Mouse (Mus musculus): Measurements from ENCODE around the gene Golga5. TPM values are rescaled to one million over a fixed set of nuclear protein-coding genes. Genes with fewer than 3 reads are reported as not detected.
A peak's percentile ranks its signal among the peaks of the same experiment; 100 is the strongest.

Gene Golga5
- 27.5 and 29.8 TPM in 2 replicates for polyA plus RNA-seq (2015; fragmentation: Nextera tagmentation; extraction: Ambion mirVana)

DNA sequence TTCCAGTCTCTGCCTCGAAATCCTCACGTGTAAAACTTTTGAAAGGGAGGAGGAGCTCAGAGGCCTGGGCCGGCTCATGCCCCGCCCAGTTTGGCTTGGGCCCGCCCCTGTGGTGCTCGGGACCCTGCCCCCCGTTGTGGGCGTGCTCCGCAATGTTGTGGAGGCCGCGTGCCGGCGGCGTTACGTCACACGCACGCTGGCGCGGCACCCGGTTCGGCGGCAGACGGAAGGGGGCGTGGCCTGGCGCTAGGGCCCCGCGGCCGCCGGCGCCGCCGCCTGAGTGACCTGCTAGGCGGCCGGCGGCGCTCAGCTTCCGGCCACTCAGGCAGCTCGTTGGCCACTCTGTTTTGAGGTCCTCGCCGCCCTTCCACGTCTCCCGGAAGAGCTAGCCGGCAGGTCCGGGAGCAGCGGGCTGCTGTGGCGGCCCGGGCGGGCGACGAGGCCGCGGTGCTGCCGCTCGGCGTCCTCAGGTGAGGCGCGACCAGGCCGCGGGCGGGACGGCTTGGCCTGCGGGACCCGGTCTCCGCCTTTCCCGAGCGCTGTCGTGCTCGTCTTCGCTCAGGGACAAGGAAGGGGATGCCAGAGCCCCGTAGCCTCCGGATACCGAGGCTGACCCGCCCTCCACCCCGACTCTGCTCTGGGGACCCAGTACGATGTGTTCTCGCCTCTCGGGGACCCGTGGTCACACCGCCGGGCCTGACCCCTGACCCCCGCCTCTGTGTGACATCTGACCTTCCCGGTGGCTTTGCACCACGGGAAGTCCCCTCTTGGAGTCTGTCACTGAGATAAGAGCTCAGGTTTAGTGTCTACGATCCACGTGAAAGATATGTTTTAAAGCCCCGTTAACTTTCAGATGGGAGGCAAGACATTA, at the start of gene Golga5:
Gene Golga5 (plus strand): TSS at position 242 of the 871 bp plus-strand sequence.
- WGBS = under 1% methylated on average over 63 of the region's 86 CpGs
- Histone ChIP-seq H3K4me3 (ENCODE audit: low read depth, low read length) (peak within 1 kb of the TSS; percentile 87), H3K9ac (replicated peaks; ENCODE audit: low read depth) (peak within 1 kb of the TSS; percentile 90), H3K27me3 (replicated peaks; ENCODE audit: insufficient read depth, low read length) (no peaks in the 10 kb centered on the region), H3K4me2 (replicated peaks; ENCODE audit: low read depth, low read length) (peak within 1 kb of the TSS; percentile 82), H3K27ac (ENCODE audit: low read length) (peak within 1 kb of the TSS; percentile 92), H3K9me3 (ENCODE audit: low read length) (no peaks in the 10 kb centered on the region), H3K4me1 (ENCODE audit: insufficient read depth, low read depth, low read length) (no peaks in the 10 kb centered on the region; the same call in 1 of the 2 replicates), H3K36me3 (ENCODE audit: insufficient read depth, low read length) (peaks cover 12% of the 10 kb centered on the region)
- TF ChIP-seq EP300 (IDR thresholded peaks at IDR 0.05) = no peak
- 0 out of 2 replicates have a peak, but pooled peaks have one; percentile 2 for TF ChIP-seq CTCF (IDR thresholded peaks at IDR 0.05)
- ATAC-seq = peak; percentile 99
- DNase-seq (ENCODE audit: low spot score) = peak; percentile 99

DNA sequence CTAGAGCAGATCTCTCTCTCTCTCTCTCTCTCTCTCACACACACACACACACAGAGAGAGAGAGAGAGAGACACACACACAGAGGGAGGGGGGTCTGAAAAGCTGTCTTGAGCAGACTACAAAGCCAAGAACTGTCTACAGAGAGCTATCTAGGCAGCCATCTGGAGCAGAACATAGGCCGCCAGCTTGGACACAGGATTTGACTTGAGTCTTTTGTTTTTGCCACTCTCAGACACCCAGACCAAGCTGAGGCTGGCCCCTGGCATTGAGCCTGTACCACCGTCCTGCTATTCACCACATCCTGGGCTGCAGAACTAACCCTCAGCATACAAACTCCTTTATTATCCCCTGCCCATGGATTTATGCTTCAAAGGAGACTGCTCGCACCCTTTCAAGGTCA, 49.4 kb upstream of the Golga5 start:
- Histone ChIP-seq H3K27ac (ENCODE audit: low read length) (peak overlapping the region; percentile 38; the same call in 1 of the 2 replicates), H3K27me3 (replicated peaks; ENCODE audit: insufficient read depth, low read length) (no peaks in the 10 kb centered on the region), H3K9me3 (ENCODE audit: low read length) (no peaks in the 10 kb centered on the region), H3K4me1 (ENCODE audit: insufficient read depth, low read depth, low read length) (peaks cover 11% of the 10 kb centered on the region; the same call in 1 of the 2 replicates), H3K4me2 (replicated peaks; ENCODE audit: low read depth, low read length) (no peak overlapping the region), H3K9ac (replicated peaks; ENCODE audit: low read depth) (no peak overlapping the region), H3K36me3 (ENCODE audit: insufficient read depth, low read length) (no peaks in the 10 kb centered on the region), H3K4me3 (ENCODE audit: low read depth, low read length) (no peak overlapping the region)
- no peak for ATAC-seq
- WGBS = 51% methylated on average over 3 of the region's 3 CpGs
- DNase-seq (ENCODE audit: low spot score) = no peak
- TF ChIP-seq EP300 (IDR thresholded peaks at IDR 0.05) (no peak), CTCF (IDR thresholded peaks at IDR 0.05) (no peak)

DNA sequence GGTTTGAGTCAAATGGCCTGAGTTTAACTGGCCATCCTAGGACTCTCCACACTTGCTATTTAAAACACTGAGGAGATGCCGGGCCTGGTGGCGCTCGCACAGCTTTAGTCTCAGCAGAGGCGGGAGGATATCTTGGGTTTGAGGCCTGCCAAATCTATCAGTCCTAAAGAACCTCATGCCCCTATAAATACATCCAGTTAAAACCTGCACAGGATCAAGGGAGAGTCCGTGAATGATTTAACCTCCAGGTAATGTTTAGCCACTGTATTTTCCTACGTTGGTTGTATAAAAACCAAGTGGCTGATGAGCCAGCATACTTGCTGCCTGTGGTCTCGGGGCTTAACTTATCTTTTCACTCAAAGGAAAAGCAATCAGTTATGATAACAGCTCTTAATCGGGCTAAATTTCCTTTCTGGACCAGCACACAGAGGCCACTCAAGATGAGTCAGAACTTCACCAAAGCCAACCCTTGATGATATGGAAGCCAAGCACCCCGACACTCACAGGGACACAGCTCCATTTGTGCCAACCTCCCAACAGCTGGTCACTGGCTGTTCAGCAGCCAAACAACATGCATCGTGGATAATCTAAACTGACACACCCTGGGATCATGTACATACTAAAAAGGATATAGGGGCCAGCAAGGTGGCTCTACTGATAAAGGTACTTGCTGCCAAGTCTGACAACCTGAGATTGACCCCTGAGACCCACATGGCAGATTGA, 48.6 kb upstream of the Golga5 start:
- TF ChIP-seq CTCF (IDR thresholded peaks at IDR 0.05) (no peak), EP300 (IDR thresholded peaks at IDR 0.05) (no peak)
- Histone ChIP-seq H3K4me2 (replicated peaks; ENCODE audit: low read depth, low read length) (no peak overlapping the region), H3K36me3 (ENCODE audit: insufficient read depth, low read length) (no peaks in the 10 kb centered on the region), H3K9ac (replicated peaks; ENCODE audit: low read depth) (no peak overlapping the region), H3K9me3 (ENCODE audit: low read length) (no peaks in the 10 kb centered on the region), H3K27ac (ENCODE audit: low read length) (0 out of 2 replicates have a peak overlapping the region, but pooled peaks have one; percentile 20), H3K27me3 (replicated peaks; ENCODE audit: insufficient read depth, low read length) (no peaks in the 10 kb centered on the region), H3K4me1 (ENCODE audit: insufficient read depth, low read depth, low read length) (peaks cover 11% of the 10 kb centered on the region; the same call in 1 of the 2 replicates), H3K4me3 (ENCODE audit: low read depth, low read length) (no peak overlapping the region)
- ATAC-seq = no peak
- DNase-seq (ENCODE audit: low spot score) = no peak
- 64% methylated on average over 10 of the region's 10 CpGs for WGBS

DNA sequence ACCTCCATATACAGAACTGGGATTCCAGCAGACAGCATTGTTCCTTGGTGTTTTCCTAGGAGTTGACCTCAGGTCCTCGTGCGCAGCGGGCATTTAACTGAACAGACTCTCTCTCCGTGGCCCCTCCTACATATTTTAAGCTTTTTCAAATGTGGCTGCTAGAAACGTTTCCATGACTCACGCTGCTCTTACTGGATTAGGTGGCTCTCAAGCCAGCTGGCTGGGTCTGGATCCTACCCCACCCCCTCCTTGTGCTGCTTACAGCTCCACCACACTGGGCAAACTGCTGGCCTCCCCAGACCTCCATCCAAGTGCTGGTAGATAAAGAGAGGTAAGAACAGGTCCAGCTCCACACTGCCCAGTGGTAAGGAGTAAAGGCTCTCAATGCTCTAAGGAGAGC, 46.9 kb upstream of the Golga5 start:
- DNase-seq (ENCODE audit: low spot score) (peak; percentile 93), ATAC-seq (peak; percentile 94)
- H3K27ac ChIP-seq (ENCODE audit: low read length) = peak overlapping the region; percentile 59; the same call in 1 of the 2 replicates
- H3K36me3 ChIP-seq (ENCODE audit: insufficient read depth, low read length) = no peaks in the 10 kb centered on the region
- WGBS = 57% methylated on average over 6 of the region's 6 CpGs
- peaks cover 11% of the 10 kb centered on the region; the same call in 1 of the 2 replicates for H3K4me1 ChIP-seq (ENCODE audit: insufficient read depth, low read depth, low read length)
- no peak overlapping the region for H3K9ac ChIP-seq (replicated peaks; ENCODE audit: low read depth)
- no peak for TF ChIP-seq CTCF (IDR thresholded peaks at IDR 0.05)
- TF ChIP-seq EP300 (IDR thresholded peaks at IDR 0.05) = peak; percentile 73; the same call in 1 of the 2 replicates
- no peaks in the 10 kb centered on the region for H3K9me3 ChIP-seq (ENCODE audit: low read length)
- no peaks in the 10 kb centered on the region for H3K27me3 ChIP-seq (replicated peaks; ENCODE audit: insufficient read depth, low read length)
- no peak overlapping the region for H3K4me3 ChIP-seq (ENCODE audit: low read depth, low read length)
- no peak overlapping the region for H3K4me2 ChIP-seq (replicated peaks; ENCODE audit: low read depth, low read length)

DNA sequence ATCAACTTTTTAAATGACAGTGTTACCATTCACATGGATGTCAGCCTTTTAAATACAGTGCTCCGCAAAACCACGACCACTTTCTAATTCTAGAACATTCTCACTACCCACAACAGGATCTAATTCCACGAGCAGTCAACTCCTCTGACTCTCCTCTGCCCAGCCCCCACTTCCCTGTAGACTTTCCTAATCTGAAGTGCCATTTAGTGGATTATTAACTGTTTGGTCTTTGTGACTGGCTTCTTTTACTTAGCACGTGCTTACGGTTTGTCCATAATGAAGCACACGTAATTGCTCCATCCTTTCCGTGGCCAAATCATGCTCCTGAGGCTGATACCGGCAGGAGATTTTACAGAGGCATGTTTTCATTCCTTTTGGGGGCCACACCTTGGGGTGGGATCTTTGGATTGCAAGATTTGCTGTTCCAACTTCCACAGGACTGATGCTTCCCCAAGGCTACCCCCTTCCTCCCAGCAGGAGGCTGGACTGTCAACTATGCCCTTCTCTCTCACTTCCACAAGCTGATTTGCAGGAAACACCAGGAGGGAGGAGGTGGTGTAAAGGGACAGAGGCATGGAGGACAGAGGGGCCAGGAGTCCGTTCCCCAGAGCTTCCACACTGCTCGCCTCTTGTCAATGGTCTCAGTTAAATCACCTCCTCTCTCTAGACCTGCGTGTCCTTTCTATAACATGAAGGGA, 46.2 kb upstream of the Golga5 start:
- H3K27ac ChIP-seq (ENCODE audit: low read length) = 0 out of 2 replicates have a peak overlapping the region, but pooled peaks have one; percentile 34
- no peak for TF ChIP-seq CTCF (IDR thresholded peaks at IDR 0.05)
- TF ChIP-seq EP300 (IDR thresholded peaks at IDR 0.05) = no peak; the same call in 1 of the 2 replicates

More for the DNA sequence above, 46.2 kb upstream of the Golga5 start:
- H3K27me3 ChIP-seq (replicated peaks; ENCODE audit: insufficient read depth, low read length) = no peaks in the 10 kb centered on the region
- peaks cover 11% of the 10 kb centered on the region; the same call in 1 of the 2 replicates for H3K4me1 ChIP-seq (ENCODE audit: insufficient read depth, low read depth, low read length)
- H3K4me3 ChIP-seq (ENCODE audit: low read depth, low read length) = no peak overlapping the region
- WGBS = 65% methylated on average over 11 of the region's 11 CpGs
- ATAC-seq (peak; percentile 63), DNase-seq (ENCODE audit: low spot score) (peak; percentile 79)
- H3K4me2 ChIP-seq (replicated peaks; ENCODE audit: low read depth, low read length) = no peak overlapping the region
- H3K9ac ChIP-seq (replicated peaks; ENCODE audit: low read depth) = no peak overlapping the region
- H3K36me3 ChIP-seq (ENCODE audit: insufficient read depth, low read length) = no peaks in the 10 kb centered on the region
- H3K9me3 ChIP-seq (ENCODE audit: low read length) = no peaks in the 10 kb centered on the region

Data from lung, postnatal 0 days (tissue).